Mouse (Mus musculus) kidney, adult 2 months (tissue): ENCODE measurements around the gene Nubpl. TPM values are rescaled to one million over a fixed set of nuclear protein-coding genes. Genes with fewer than 3 reads are reported as not detected.
"Not testable (repeated sequence)": the region's sequence is repeated elsewhere in the genome, so short reads cannot be mapped to it uniquely, and the experiment has no call there.

Source experiments
- DNase-seq: peaks from one replicate; pipeline ENCODE4 v3.0.0; 2021
- H3K27ac ChIP-seq: fragments of 200-500 bp; 2 replicates; pipeline ENCODE4 v1.5.1; 2012; ENCODE audit warnings: low read depth, low read length, control low read depth, inconsistent platforms; ENCODE audit not compliant: insufficient read depth
- H3K27me3 ChIP-seq: fragments of 200-500 bp; replicated peaks from 2 replicates; pipeline ENCODE4 v1.6.1; 2012; ENCODE audit warnings: mild to moderate bottlenecking, moderate library complexity, low read length, inconsistent platforms; ENCODE audit not compliant: control insufficient read depth, insufficient read depth
- H3K36me3 ChIP-seq: fragments of 200-500 bp; 2 replicates; pipeline ENCODE4 v1.6.1; 2012; ENCODE audit warnings: mild to moderate bottlenecking, moderate library complexity, low read length, inconsistent platforms; ENCODE audit not compliant: control insufficient read depth, insufficient read depth
- H3K4me1 ChIP-seq: fragments of 200-500 bp; 2 replicates; pipeline ENCODE4 v1.6.1; 2011; ENCODE audit warnings: low read length; ENCODE audit not compliant: control insufficient read depth, insufficient read depth
- H3K4me3 ChIP-seq: fragments of 200-500 bp; 2 replicates; pipeline ENCODE4 v1.5.1; 2011; ENCODE audit warnings: mild to moderate bottlenecking, low read depth, low read length, control low read depth; ENCODE audit not compliant: insufficient read depth
- CTCF ChIP-seq: fragments of 200-500 bp; conservative IDR thresholded peaks from 2 replicates; pipeline ENCODE4 v1.5.1; 2011; ENCODE audit warnings: low read depth, mild to moderate bottlenecking, control low read depth, low read length, moderate library complexity, mixed read lengths; ENCODE audit not compliant: insufficient read depth, insufficient read length
- POLR2A ChIP-seq: fragments of 200-500 bp; IDR thresholded peaks from one replicate; pipeline ENCODE4 v1.6.1; 2011; ENCODE audit warnings: low read depth, low read length, control low read depth
- WGBS: fragments of 180-500 bp; shearing (Covaris S2); methylation state at CpG from one replicate; pipeline ENCODE4 v1.1.7; 2018; 5-methylcytosine and 5-hydroxymethylcytosine counted together
- polyA plus RNA-seq: library from polyadenylated mRNA; depleted of rRNA; stranded (reverse); fragments of >200 nt; gene quantifications from 2 replicates; pipeline ENCODE4 v1.2.3, GENCODE M21; 2012; rRNA removed

Gene Nubpl
- polyA plus RNA-seq = 5.1 and 7.4 TPM in 2 replicates

GRCm38 (mm10) chr12:52097650-52098070 is at the start of gene Nubpl:
Gene Nubpl, plus strand, starts transcription at chr12:52097737.
- H3K4me1 ChIP-seq = no peaks in the 10 kb centered on the region
- TF ChIP-seq CTCF = no peak
- no peak for TF ChIP-seq POLR2A
- H3K4me3 ChIP-seq = peak within 1 kb of the TSS; percentile 86
- peak; percentile 96 for DNase-seq
- no peaks in the 10 kb centered on the region for H3K36me3 ChIP-seq
- WGBS = under 1% methylated on average over 32 of the region's 32 CpGs
- H3K27me3 ChIP-seq = no peaks in the 10 kb centered on the region
- no peak within 1 kb of the TSS for H3K27ac ChIP-seq

- Histone ChIP-seq H3K27me3 (no peaks in the 10 kb centered on the region), H3K27ac (no peak overlapping the region), H3K36me3 (no peaks in the 10 kb centered on the region), H3K4me1 (no peaks in the 10 kb centered on the region), H3K4me3 (no peak overlapping the region)
- TF ChIP-seq CTCF (no peak), POLR2A (no peak)
- DNase-seq = peak; percentile 10
- 59% methylated on average over 2 of the region's 2 CpGs for whole genome bisulfite sequencing
Measured at GRCm38 (mm10) chr12:52049324-52049723, 48.2 kb upstream of the Nubpl start.

- not testable (repeated sequence) for H3K27me3 ChIP-seq, H3K27ac ChIP-seq, H3K36me3 ChIP-seq, H3K4me1 ChIP-seq, DNase-seq, H3K4me3 ChIP-seq
- 0% methylated on average over 2 of the region's 3 CpGs for WGBS
Measured at GRCm38 (mm10) chr12:52079296-52079695, 18.2 kb upstream of the Nubpl start.

GRCm38 (mm10) chr12:52097049-52097649 is 388 bp upstream of the Nubpl start:
- H3K36me3 ChIP-seq = no peaks in the 10 kb centered on the region
- no peak overlapping the region for H3K27ac ChIP-seq
- H3K4me3 ChIP-seq = peak overlapping the region; percentile 86
- no peaks in the 10 kb centered on the region for H3K27me3 ChIP-seq
- no peak for TF ChIP-seq POLR2A
- TF ChIP-seq CTCF = no peak
- WGBS = 70% methylated on average over 13 of the region's 13 CpGs
- H3K4me1 ChIP-seq = no peaks in the 10 kb centered on the region
- no peak for DNase-seq

GRCm38 (mm10) chr12:52120276-52120675 is 22.7 kb downstream of the Nubpl start:
- H3K4me1 ChIP-seq = no peaks in the 10 kb centered on the region
- H3K27me3 ChIP-seq = no peaks in the 10 kb centered on the region
- no peak for DNase-seq
- no peak overlapping the region for H3K27ac ChIP-seq
- no peaks in the 10 kb centered on the region for H3K36me3 ChIP-seq
- no peak overlapping the region for H3K4me3 ChIP-seq
- TF ChIP-seq CTCF (no peak), POLR2A (no peak)

- H3K4me1 ChIP-seq = no peaks in the 10 kb centered on the region
- H3K27ac ChIP-seq = no peak overlapping the region
- no peaks in the 10 kb centered on the region for H3K36me3 ChIP-seq
- no peaks in the 10 kb centered on the region for H3K27me3 ChIP-seq
- TF ChIP-seq CTCF (no peak), POLR2A (no peak)
- 48% methylated on average over 3 of the region's 3 CpGs for WGBS
- DNase-seq = peak; percentile 18
- no peak overlapping the region for H3K4me3 ChIP-seq
Measured at GRCm38 (mm10) chr12:52126407-52126806, 28.9 kb downstream of the Nubpl start.

- Histone ChIP-seq H3K4me1 (no peaks in the 10 kb centered on the region), H3K36me3 (no peaks in the 10 kb centered on the region), H3K27ac (no peak overlapping the region), H3K27me3 (no peaks in the 10 kb centered on the region), H3K4me3 (no peak overlapping the region)
- WGBS = 95% methylated on average over 3 of the region's 3 CpGs
- no peak for TF ChIP-seq CTCF
- TF ChIP-seq POLR2A = no peak
- DNase-seq = no peak
Measured at GRCm38 (mm10) chr12:52129072-52129471, 31.5 kb downstream of the Nubpl start.
